Mouse (Mus musculus) kidney, adult 2 months (tissue): ENCODE data around the gene Foxe3.

Experiments
- CTCF ChIP-seq: fragments of 200-500 bp; conservative IDR thresholded peaks from 2 replicates; pipeline ENCODE4 v1.5.1; 2011; ENCODE audit warnings: low read depth, mild to moderate bottlenecking, control low read depth, low read length, moderate library complexity, mixed read lengths; ENCODE audit not compliant: insufficient read depth, insufficient read length
- POLR2A ChIP-seq: fragments of 200-500 bp; IDR thresholded peaks from one replicate; pipeline ENCODE4 v1.6.1; 2011; ENCODE audit warnings: low read depth, low read length, control low read depth

GRCm38 (mm10) chr4:114932747-114933146 is 6.9 kb upstream of the Foxe3 start:
- TF ChIP-seq POLR2A, result no peak
- no peak for TF ChIP-seq CTCF
